Mouse (Mus musculus) ES-E14 (cell line): Measurements from ENCODE around the gene Stat2.

ENCODE experiments used
- CHD2 ChIP-seq: IDR thresholded peaks from 2 replicates; pipeline ENCODE4 v1.6.1; 2014; ENCODE audit warnings: mild to moderate bottlenecking, low read depth, low read length, inconsistent platforms
- HCFC1 ChIP-seq: IDR thresholded peaks from 2 replicates; pipeline ENCODE4 v1.6.1; 2012; ENCODE audit warnings: low read length, inconsistent platforms, borderline replicate concordance; ENCODE audit not compliant: insufficient read depth
- MAFK ChIP-seq: IDR thresholded peaks from 2 replicates; pipeline ENCODE4 v1.6.1; 2014; ENCODE audit warnings: mild to moderate bottlenecking, low read depth, low read length, inconsistent platforms; ENCODE audit not compliant: insufficient read depth
- ZNF384 ChIP-seq: IDR thresholded peaks from 2 replicates; pipeline ENCODE4 v1.6.1; 2012; ENCODE audit warnings: low read depth, low read length, inconsistent platforms

DNA sequence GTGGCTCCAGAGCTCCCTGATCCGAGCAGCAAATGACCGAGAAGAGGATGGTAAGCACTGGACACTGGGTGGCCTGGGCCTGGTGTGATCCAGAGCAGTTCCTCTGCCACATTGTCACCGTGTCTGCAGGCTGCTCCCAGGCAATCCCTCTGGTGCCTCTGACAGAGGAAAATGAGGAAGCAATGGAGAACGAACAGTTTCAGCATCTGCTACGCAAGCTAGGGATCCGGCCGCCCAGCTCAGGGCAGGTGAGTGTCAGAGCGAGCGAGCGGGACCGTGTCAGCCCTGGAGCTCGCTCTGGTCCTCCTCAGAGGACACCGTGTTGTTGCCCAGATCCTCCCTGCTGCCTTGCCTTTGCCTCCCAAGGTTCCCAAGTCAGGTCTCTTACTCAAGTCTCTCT lies 19.8 kb upstream of the Stat2 start:
- TF ChIP-seq HCFC1 (no peak), MAFK (no peak), ZNF384 (no peak), CHD2 (no peak)
